Mouse (Mus musculus): ENCODE measurements around the gene Frat2. TPM values are rescaled to one million over a fixed set of nuclear protein-coding genes. Genes with fewer than 3 reads are reported as not detected.

Frat2 gene
- total and polyA plus RNA-seq, 3 experiments, result 1.4 to 4.9 (median 2.7) TPM

DNA sequence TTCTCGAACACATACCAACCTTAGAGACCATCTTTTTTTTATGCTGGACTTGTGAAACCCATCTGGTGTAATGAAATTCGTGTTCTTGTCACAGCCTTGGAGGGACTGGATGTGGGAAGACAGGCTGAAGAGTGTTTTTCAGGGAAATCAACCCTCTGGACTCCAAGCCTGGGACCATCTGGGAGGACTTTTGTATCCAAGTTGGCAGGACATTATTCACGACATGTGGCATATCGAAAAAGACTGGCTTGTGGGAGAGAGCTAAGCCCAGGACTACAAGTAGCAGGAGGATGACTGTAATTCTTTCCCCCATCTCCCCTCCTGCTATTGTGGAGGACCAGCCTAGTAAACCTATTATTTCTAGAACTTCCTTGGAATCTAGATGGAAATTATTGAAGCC lies 5.7 kb downstream of the Frat2 start:
- Histone ChIP-seq H3K9ac (ENCODE audit: low read depth, low read length) (no peak overlapping the region), H3K27me3 (ENCODE audit: control insufficient read depth, insufficient read depth, low read length) (no peaks in the 10 kb centered on the region), H3K36me3 (ENCODE audit: control insufficient read depth, insufficient read depth, low read length) (no peaks in the 10 kb centered on the region), H3K79me2 (replicated peaks; ENCODE audit: control insufficient read depth, insufficient read depth, low read length) (no peaks in the 10 kb centered on the region), H3K4me1 (ENCODE audit: control insufficient read depth, insufficient read depth, low read length) (peaks cover 4% of the 10 kb centered on the region), H3K4me3 (no peak overlapping the region), H3K27ac (no peak overlapping the region)
- DNase-seq, result no peak
- TF ChIP-seq POLR2A (IDR thresholded peaks at IDR 0.05; ENCODE audit: insufficient read depth, low read depth, low read length), result no peak
- no peak for TF ChIP-seq CTCF (IDR thresholded peaks at IDR 0.05)
- TF ChIP-seq EP300 (IDR thresholded peaks at IDR 0.05; ENCODE audit: insufficient read depth, low read depth, low read length), result no peak
- intact Hi-C loops (cut with DNase I), result no loop called here
- WGBS, result 88% methylated on average over 4 of the region's 4 CpGs

DNA sequence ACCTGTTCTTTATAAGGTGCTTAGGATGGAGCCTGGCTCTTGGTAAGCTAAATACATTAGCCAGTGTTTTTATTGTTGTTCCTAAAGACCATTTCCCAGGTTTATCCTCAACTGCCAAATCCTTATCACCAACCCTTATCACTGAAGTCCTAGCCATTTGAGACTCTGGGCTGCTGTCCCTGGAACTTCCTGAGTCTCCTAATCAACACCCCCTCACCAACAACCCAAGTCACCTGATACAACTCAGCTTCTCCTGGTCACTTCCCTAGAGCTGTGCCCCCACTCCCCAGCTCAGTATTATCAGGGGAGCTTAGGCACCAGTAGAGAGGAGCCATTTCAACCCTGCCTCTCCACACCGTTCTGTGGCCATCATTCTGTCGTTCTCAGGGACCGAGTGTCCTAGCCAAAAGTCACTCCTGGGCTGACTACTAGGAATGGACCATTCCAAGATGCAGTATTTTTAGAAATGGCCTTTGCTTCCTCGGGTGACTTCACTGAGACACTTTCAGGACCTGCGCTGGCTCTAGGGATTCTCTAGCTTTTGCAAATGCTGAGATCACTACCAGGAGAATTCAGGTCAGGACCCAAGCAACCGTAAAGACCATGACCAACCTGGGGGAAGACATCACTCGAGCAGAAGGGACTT lies 6.7 kb downstream of the Frat2 start:
- intact Hi-C loops (cut with DNase I), result no loop called here
- H3K27ac ChIP-seq, result no peak overlapping the region

GRCm38 (mm10) chr19:41839685-41840084 lies 8.2 kb downstream of the Frat2 start:
- 96% methylated on average over 3 of the region's 3 CpGs for WGBS
- Histone ChIP-seq H3K4me1 (ENCODE audit: control insufficient read depth, insufficient read depth, low read length) (no peaks in the 10 kb centered on the region; the same call in none of the 2 replicates), H3K79me2 (replicated peaks; ENCODE audit: control insufficient read depth, insufficient read depth, low read length) (no peaks in the 10 kb centered on the region), H3K36me3 (ENCODE audit: control insufficient read depth, insufficient read depth, low read length) (no peaks in the 10 kb centered on the region), H3K27ac (no peak overlapping the region), H3K4me3 (no peak overlapping the region), H3K9ac (ENCODE audit: low read depth, low read length) (no peak overlapping the region), H3K27me3 (ENCODE audit: control insufficient read depth, insufficient read depth, low read length) (no peaks in the 10 kb centered on the region)
- intact Hi-C loops (cut with DNase I), result no loop called here
- DNase-seq, result no peak
- TF ChIP-seq EP300 (IDR thresholded peaks at IDR 0.05; ENCODE audit: insufficient read depth, low read depth, low read length), result no peak
- TF ChIP-seq POLR2A (IDR thresholded peaks at IDR 0.05; ENCODE audit: insufficient read depth, low read depth, low read length), result no peak
- TF ChIP-seq CTCF (IDR thresholded peaks at IDR 0.05), result no peak

More for the DNA sequence above, 6.7 kb downstream of the Frat2 start:
- WGBS, result 27% methylated on average over 7 of the region's 7 CpGs
- no peak for DNase-seq
- Histone ChIP-seq H3K9ac (ENCODE audit: low read depth, low read length) (no peak overlapping the region), H3K36me3 (ENCODE audit: control insufficient read depth, insufficient read depth, low read length) (no peaks in the 10 kb centered on the region), H3K79me2 (replicated peaks; ENCODE audit: control insufficient read depth, insufficient read depth, low read length) (no peaks in the 10 kb centered on the region), H3K4me3 (no peak overlapping the region), H3K27me3 (ENCODE audit: control insufficient read depth, insufficient read depth, low read length) (no peaks in the 10 kb centered on the region), H3K4me1 (ENCODE audit: control insufficient read depth, insufficient read depth, low read length) (peaks cover 2% of the 10 kb centered on the region)
- TF ChIP-seq CTCF (IDR thresholded peaks at IDR 0.05) (no peak), EP300 (IDR thresholded peaks at IDR 0.05; ENCODE audit: insufficient read depth, low read depth, low read length) (no peak), POLR2A (IDR thresholded peaks at IDR 0.05; ENCODE audit: insufficient read depth, low read depth, low read length) (no peak)

DNA sequence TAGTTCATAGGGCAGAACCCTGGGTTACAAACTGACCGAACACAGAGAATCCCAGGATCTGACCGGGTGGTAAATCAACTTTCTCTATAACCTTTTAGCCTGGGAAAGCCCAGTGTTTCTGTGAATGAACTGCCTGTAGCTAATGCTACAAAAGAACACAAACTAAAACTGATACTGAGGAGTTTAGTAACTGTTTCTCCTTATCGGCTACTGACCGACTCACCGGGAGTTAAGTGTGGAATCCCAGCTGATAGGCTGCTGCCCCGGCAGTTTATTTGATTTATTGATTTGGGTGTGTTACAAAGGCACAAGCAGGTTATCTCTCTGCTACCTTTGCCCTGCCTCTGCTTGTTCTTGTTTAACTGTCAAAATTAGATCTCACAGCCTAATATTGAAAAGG lies 9.1 kb downstream of the Frat2 start:
- Histone ChIP-seq H3K79me2 (replicated peaks; ENCODE audit: control insufficient read depth, insufficient read depth, low read length) (no peaks in the 10 kb centered on the region), H3K4me1 (ENCODE audit: control insufficient read depth, insufficient read depth, low read length) (no peaks in the 10 kb centered on the region; the same call in none of the 2 replicates), H3K4me3 (no peak overlapping the region), H3K27ac (no peak overlapping the region), H3K9ac (ENCODE audit: low read depth, low read length) (no peak overlapping the region), H3K36me3 (ENCODE audit: control insufficient read depth, insufficient read depth, low read length) (no peaks in the 10 kb centered on the region), H3K27me3 (ENCODE audit: control insufficient read depth, insufficient read depth, low read length) (no peaks in the 10 kb centered on the region)
- TF ChIP-seq EP300 (IDR thresholded peaks at IDR 0.05; ENCODE audit: insufficient read depth, low read depth, low read length) (no peak), POLR2A (IDR thresholded peaks at IDR 0.05; ENCODE audit: insufficient read depth, low read depth, low read length) (no peak), CTCF (IDR thresholded peaks at IDR 0.05) (no peak)
- intact Hi-C loops (cut with DNase I), result no loop called here
- 63% methylated on average over 6 of the region's 6 CpGs for WGBS
- no peak for DNase-seq

- Histone ChIP-seq H3K4me3 (no peak overlapping the region), H3K79me2 (replicated peaks; ENCODE audit: control insufficient read depth, insufficient read depth, low read length) (no peaks in the 10 kb centered on the region), H3K27ac (no peak overlapping the region), H3K4me1 (ENCODE audit: control insufficient read depth, insufficient read depth, low read length) (no peaks in the 10 kb centered on the region; the same call in none of the 2 replicates), H3K27me3 (ENCODE audit: control insufficient read depth, insufficient read depth, low read length) (no peaks in the 10 kb centered on the region), H3K36me3 (ENCODE audit: control insufficient read depth, insufficient read depth, low read length) (no peaks in the 10 kb centered on the region), H3K9ac (ENCODE audit: low read depth, low read length) (no peak overlapping the region)
- DNase-seq, result no peak
- intact Hi-C loops (cut with DNase I), result no loop called here
- no peak for TF ChIP-seq CTCF (IDR thresholded peaks at IDR 0.05)
- no peak for TF ChIP-seq POLR2A (IDR thresholded peaks at IDR 0.05; ENCODE audit: insufficient read depth, low read depth, low read length)
- TF ChIP-seq EP300 (IDR thresholded peaks at IDR 0.05; ENCODE audit: insufficient read depth, low read depth, low read length), result no peak
- WGBS, result 11% methylated on average over 4 of the region's 4 CpGs
Measured at GRCm38 (mm10) chr19:41837917-41838261, 10.0 kb downstream of the Frat2 start.

DNA sequence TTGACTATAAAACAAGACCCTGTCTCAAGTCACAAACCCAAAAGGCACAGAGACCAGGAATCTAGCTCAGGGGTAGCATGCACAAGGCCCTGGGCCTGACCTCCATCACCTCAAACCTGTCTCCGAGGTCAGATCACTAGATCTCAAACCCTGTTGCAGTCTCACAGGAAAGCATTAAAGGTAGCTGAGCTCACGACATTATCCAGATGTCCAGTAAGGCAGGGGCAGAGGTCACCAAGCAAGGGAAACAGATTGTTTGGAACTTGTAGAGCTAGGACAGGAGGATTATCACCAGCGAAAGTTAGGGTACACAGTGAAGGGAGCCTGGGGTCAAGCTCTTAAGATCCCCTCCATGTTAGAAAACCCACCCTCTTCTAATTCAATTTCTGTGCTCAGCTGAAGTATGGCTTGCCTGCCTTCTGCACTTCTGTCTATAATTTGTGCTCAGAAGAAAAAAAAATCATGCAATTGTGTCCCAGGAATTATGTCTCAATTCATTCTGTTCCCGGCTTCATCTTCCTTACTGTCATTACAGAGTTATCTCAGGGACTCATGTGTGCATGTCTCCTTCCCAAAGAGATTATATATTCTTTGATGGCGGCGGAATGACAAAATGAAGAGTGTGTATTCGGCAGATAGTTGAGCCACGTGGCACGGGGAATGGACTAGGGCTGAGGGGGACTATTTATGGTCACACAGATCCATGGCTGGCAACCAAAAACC lies 10.6 kb downstream of the Frat2 start:
- TF ChIP-seq EP300 (IDR thresholded peaks at IDR 0.05; ENCODE audit: insufficient read depth, low read depth, low read length), result no peak
- Histone ChIP-seq H3K36me3 (ENCODE audit: control insufficient read depth, insufficient read depth, low read length) (no peaks in the 10 kb centered on the region), H3K27me3 (ENCODE audit: control insufficient read depth, insufficient read depth, low read length) (no peaks in the 10 kb centered on the region), H3K27ac (no peak overlapping the region), H3K4me1 (ENCODE audit: control insufficient read depth, insufficient read depth, low read length) (no peaks in the 10 kb centered on the region; the same call in none of the 2 replicates), H3K9ac (ENCODE audit: low read depth, low read length) (no peak overlapping the region), H3K79me2 (replicated peaks; ENCODE audit: control insufficient read depth, insufficient read depth, low read length) (no peaks in the 10 kb centered on the region), H3K4me3 (no peak overlapping the region)
- no peak for DNase-seq
- intact Hi-C loops (cut with DNase I), result no loop called here
- WGBS, result 28% methylated on average over 9 of the region's 9 CpGs
